Comparison of ENCODE assay signal across 14 mouse cellular contexts in the genomic region with DNA sequence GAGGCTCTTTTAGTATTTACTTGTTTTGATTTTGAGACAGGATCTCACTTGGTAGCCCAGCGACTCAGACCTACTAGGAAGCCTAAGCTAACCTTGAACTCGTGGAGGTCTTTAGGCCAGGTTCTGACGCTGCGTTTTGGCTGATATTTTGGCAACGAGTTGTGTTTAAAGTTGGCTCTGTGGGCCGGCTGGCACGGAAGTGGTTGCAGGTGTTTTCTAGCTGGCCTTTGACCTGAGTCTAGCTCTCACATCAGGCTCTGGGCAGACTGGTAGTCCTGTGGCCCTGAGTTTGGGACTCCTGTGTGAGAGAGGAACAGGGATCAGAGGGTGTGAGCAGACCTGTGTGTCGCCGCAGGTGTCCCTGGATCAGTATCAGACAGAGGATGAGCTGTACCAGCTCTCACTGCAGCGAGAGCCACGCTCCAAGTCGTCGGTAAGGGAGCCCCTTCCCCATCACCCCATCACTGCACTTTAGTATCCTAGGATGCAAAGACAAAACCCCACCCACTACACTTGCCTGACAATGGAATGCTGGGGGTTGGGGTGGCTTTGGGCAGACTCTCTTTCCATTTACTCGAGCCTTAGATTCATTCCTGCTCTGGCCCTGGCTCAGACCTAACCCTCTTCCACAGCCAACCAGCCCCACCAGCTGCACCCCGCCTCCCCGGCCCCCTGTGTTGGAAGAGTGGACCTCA.
"Had no signal": no experiment of that assay in that cellular context is flagged by ENCODE, and none has a peak within 500 bp of the region (broad histone marks: within the 10 kb centered on the region; RNA-seq: fewer than 3 reads in every experiment).

No protein-coding gene starts in this region.

- H3K9ac ChIP-seq: limb, embryonic 15.5 days; liver, embryonic 14.5 days; midbrain, embryonic 12.5 days; neural tube, embryonic 15.5 days had no signal

- H3K4me2 ChIP-seq: limb, embryonic 15.5 days; midbrain, embryonic 12.5 days; neural tube, embryonic 15.5 days had no signal

- H3K4me3 ChIP-seq: limb, embryonic 15.5 days; midbrain, embryonic 12.5 days; neural tube, embryonic 15.5 days had no signal

- H3K9me3 ChIP-seq: limb, embryonic 15.5 days; midbrain, embryonic 12.5 days; neural tube, embryonic 15.5 days had no signal

- ATAC-seq: lung, postnatal 0 days; midbrain, embryonic 16.5 days had no signal

- DNase-seq: kidney, adult 8-10 months; layer of hippocampus, postnatal 36 days; lung, adult 2 months; right cerebral cortex, adult 18-20 months; right cerebral cortex, postnatal 4 days; spleen, adult 18-20 months; thymus, adult 18-20 months; thymus, postnatal 14 days had no signal

- H3K36me3 ChIP-seq: limb, embryonic 15.5 days; midbrain, embryonic 12.5 days had no signal

- H3K27ac ChIP-seq: limb, embryonic 15.5 days; liver, embryonic 14.5 days; midbrain, embryonic 12.5 days; neural tube, embryonic 15.5 days had no signal
